Mouse (Mus musculus) forebrain, embryonic 12.5 days (tissue): ENCODE measurements around the gene Efnb1. TPM values are rescaled to one million over a fixed set of nuclear protein-coding genes. Genes with fewer than 3 reads are reported as not detected.

ENCODE experiments used
- polyA plus RNA-seq: library from polyadenylated mRNA; unstranded; fragments of >200 nt; fragmentation: Nextera tagmentation; extraction: Ambion mirVana; gene quantifications from 2 replicates; pipeline ENCODE4 v1.2.1, GENCODE M21; 2016

Efnb1 gene
- polyA plus RNA-seq, 1 experiment from 2014 or later = 99.2 TPM

Other genes starting within 250 kb of the Efnb1 start
- 29.5 and 32.8 TPM in 2 replicates for gene Ophn1, start 245.1 kb upstream of the Efnb1 start, polyA plus RNA-seq
- gene Yipf6, start 199.8 kb upstream of the Efnb1 start, polyA plus RNA-seq = 21.9 and 23.9 TPM in 2 replicates
- gene Stard8, start 132.9 kb upstream of the Efnb1 start, polyA plus RNA-seq = 6.2 and 6.9 TPM in 2 replicates